Mouse (Mus musculus) midbrain, embryonic 13.5 days (tissue): ENCODE results near the gene Tubb3. TPM values are rescaled to one million over a fixed set of nuclear protein-coding genes. Genes with fewer than 3 reads are reported as not detected.
"Not testable (repeated sequence)": the region's sequence is repeated elsewhere in the genome, so short reads cannot be mapped to it uniquely, and the experiment has no call there.

Experiments
- ATAC-seq: fragments of 200-750 bp; cut with Nextera tagmentation; 2 replicates; pipeline ENCODE4 v1.8.0; 2017; ENCODE audit warnings: mild to moderate bottlenecking, moderate TSS enrichment, moderate library complexity
- H3K27ac ChIP-seq: fragments of 300-500 bp; sonication (generic); 2 replicates; pipeline ENCODE4 v1.5.1; 2015; ENCODE audit warnings: inconsistent platforms, mild to moderate bottlenecking, moderate library complexity
- H3K27me3 ChIP-seq: fragments of 300-500 bp; sonication (generic); 2 replicates; pipeline ENCODE4 v1.6.1; 2015; ENCODE audit warnings: mild to moderate bottlenecking, inconsistent platforms
- H3K36me3 ChIP-seq: fragments of 300-500 bp; sonication (generic); 2 replicates; pipeline ENCODE4 v1.6.1; 2015; ENCODE audit warnings: mild to moderate bottlenecking, inconsistent platforms
- H3K4me1 ChIP-seq: fragments of 300-500 bp; sonication (generic); replicated peaks from 2 replicates; pipeline ENCODE4 v1.6.1; 2015; ENCODE audit warnings: inconsistent platforms
- H3K4me2 ChIP-seq: fragments of 300-500 bp; sonication (generic); replicated peaks from 2 replicates; pipeline ENCODE4 v1.6.1; 2015; ENCODE audit warnings: moderate library complexity, mild to moderate bottlenecking, inconsistent platforms
- H3K4me3 ChIP-seq: fragments of 300-500 bp; sonication (generic); replicated peaks from 2 replicates; pipeline ENCODE4 v1.5.1; 2015; ENCODE audit warnings: mild to moderate bottlenecking, inconsistent platforms
- H3K9ac ChIP-seq: fragments of 300-500 bp; sonication (generic); replicated peaks from 2 replicates; pipeline ENCODE4 v1.6.1; 2015; ENCODE audit warnings: mild to moderate bottlenecking, inconsistent platforms
- H3K9me3 ChIP-seq: fragments of 300-500 bp; sonication (generic); 2 replicates; pipeline ENCODE4 v1.6.1; 2016; ENCODE audit warnings: mild to moderate bottlenecking, inconsistent platforms
- WGBS: fragments of 180-500 bp; shearing (Covaris S2); methylation state at CpG from one replicate; pipeline ENCODE4 v1.1.7; 2015; 5-methylcytosine and 5-hydroxymethylcytosine counted together
- polyA plus RNA-seq: library from polyadenylated mRNA; unstranded; fragments of >200 nt; fragmentation: Nextera tagmentation; extraction: Ambion mirVana; gene quantifications from 2 replicates; pipeline ENCODE4 v1.2.1, GENCODE M21; 2015

The Tubb3 gene
- polyA plus RNA-seq, 1 experiment from 2014 or later, result 1,993 TPM

- Histone ChIP-seq H3K36me3 (peaks cover 29% of the 10 kb centered on the region), H3K4me3 (peak overlapping the region; percentile 98), H3K4me1 (peaks cover 57% of the 10 kb centered on the region), H3K4me2 (peak overlapping the region; percentile 90)
- not testable (repeated sequence) for H3K9me3 ChIP-seq, H3K27me3 ChIP-seq, H3K27ac ChIP-seq, H3K9ac ChIP-seq, ATAC-seq
- WGBS, result 83% methylated on average over 5 of the region's 5 CpGs
Observed at GRCm38 (mm10) chr8:123414997-123415696, 3.9 kb downstream of the Tubb3 start.

- 86% methylated on average over 8 of the region's 8 CpGs for WGBS
- H3K4me2 ChIP-seq, result peak overlapping the region; percentile 90
- peaks cover 40% of the 10 kb centered on the region for H3K36me3 ChIP-seq
- no peak overlapping the region for H3K9ac ChIP-seq
- H3K9me3 ChIP-seq, result no peaks in the 10 kb centered on the region
- H3K4me1 ChIP-seq, result peaks cover 56% of the 10 kb centered on the region
- no peak for ATAC-seq
- no peaks in the 10 kb centered on the region for H3K27me3 ChIP-seq
- 0 out of 2 replicates have a peak overlapping the region, but pooled peaks have one; percentile 7 for H3K27ac ChIP-seq
- peak overlapping the region; percentile 98 for H3K4me3 ChIP-seq
Observed at GRCm38 (mm10) chr8:123415967-123416943, 5.0 kb downstream of the Tubb3 start.

GRCm38 (mm10) chr8:123416944-123417555 lies 5.8 kb downstream of the Tubb3 start:
- Histone ChIP-seq H3K4me2 (peak overlapping the region; percentile 90), H3K27ac (0 out of 2 replicates have a peak overlapping the region, but pooled peaks have one; percentile 7), H3K27me3 (no peaks in the 10 kb centered on the region), H3K4me1 (peaks cover 61% of the 10 kb centered on the region), H3K36me3 (peaks cover 46% of the 10 kb centered on the region), H3K9me3 (no peaks in the 10 kb centered on the region), H3K4me3 (peak overlapping the region; percentile 98), H3K9ac (no peak overlapping the region)
- WGBS, result 81% methylated on average over 8 of the region's 8 CpGs
- no peak for ATAC-seq

GRCm38 (mm10) chr8:123419711-123420110 lies 8.5 kb downstream of the Tubb3 start:
- no peak for ATAC-seq
- H3K4me2 ChIP-seq, result no peak overlapping the region
- no peak overlapping the region for H3K4me3 ChIP-seq
- H3K27me3 ChIP-seq, result no peaks in the 10 kb centered on the region
- H3K4me1 ChIP-seq, result peaks cover 56% of the 10 kb centered on the region
- 92% methylated on average over 4 of the region's 4 CpGs for WGBS
- peaks cover 60% of the 10 kb centered on the region for H3K36me3 ChIP-seq
- H3K27ac ChIP-seq, result no peak overlapping the region
- no peak overlapping the region for H3K9ac ChIP-seq
- no peaks in the 10 kb centered on the region for H3K9me3 ChIP-seq

- H3K9ac ChIP-seq, result no peak overlapping the region
- 93% methylated on average over 34 of the region's 34 CpGs for WGBS
- 0 out of 2 replicates have a peak, but pooled peaks have one; percentile 15 for ATAC-seq
- H3K27ac ChIP-seq, result no peak overlapping the region
- H3K36me3 ChIP-seq, result peaks cover 60% of the 10 kb centered on the region
- H3K27me3 ChIP-seq, result no peaks in the 10 kb centered on the region
- H3K9me3 ChIP-seq, result no peaks in the 10 kb centered on the region
- peaks cover 48% of the 10 kb centered on the region for H3K4me1 ChIP-seq
- H3K4me2 ChIP-seq, result no peak overlapping the region
- H3K4me3 ChIP-seq, result no peak overlapping the region
Observed at GRCm38 (mm10) chr8:123420525-123421281, 9.5 kb downstream of the Tubb3 start.

GRCm38 (mm10) chr8:123421325-123421724 lies 10.1 kb downstream of the Tubb3 start:
- H3K4me3 ChIP-seq, result no peak overlapping the region
- WGBS, result 91% methylated on average over 19 of the region's 19 CpGs
- peaks cover 42% of the 10 kb centered on the region for H3K4me1 ChIP-seq
- no peak for ATAC-seq
- H3K9ac ChIP-seq, result no peak overlapping the region
- peaks cover 59% of the 10 kb centered on the region for H3K36me3 ChIP-seq
- no peak overlapping the region for H3K4me2 ChIP-seq
- 0 out of 2 replicates have a peak, but pooled peaks cover under 1% of the 10 kb centered on the region for H3K9me3 ChIP-seq
- H3K27ac ChIP-seq, result no peak overlapping the region
- H3K27me3 ChIP-seq, result no peaks in the 10 kb centered on the region

GRCm38 (mm10) chr8:123422056-123422780 lies 11.0 kb downstream of the Tubb3 start:
- no peaks in the 10 kb centered on the region for H3K27me3 ChIP-seq
- peak overlapping the region; percentile 2; the same call in 1 of the 2 replicates for H3K4me3 ChIP-seq
- H3K4me2 ChIP-seq, result peak overlapping the region; percentile 18
- H3K9ac ChIP-seq, result no peak overlapping the region
- peaks cover 10% of the 10 kb centered on the region for H3K9me3 ChIP-seq
- H3K27ac ChIP-seq, result no peak overlapping the region; the same call in 1 of the 2 replicates
- 18% methylated on average over 17 of the region's 17 CpGs for WGBS
- H3K4me1 ChIP-seq, result peaks cover 33% of the 10 kb centered on the region
- peaks cover 56% of the 10 kb centered on the region for H3K36me3 ChIP-seq
- peak; percentile 73 for ATAC-seq

GRCm38 (mm10) chr8:123422781-123423159 lies 11.5 kb downstream of the Tubb3 start:
- 26% methylated on average over 3 of the region's 3 CpGs for WGBS
- Histone ChIP-seq H3K4me3 (no peak overlapping the region), H3K36me3 (peaks cover 55% of the 10 kb centered on the region), H3K27ac (no peak overlapping the region), H3K9ac (no peak overlapping the region), H3K4me2 (no peak overlapping the region), H3K9me3 (peaks cover 15% of the 10 kb centered on the region), H3K27me3 (no peaks in the 10 kb centered on the region), H3K4me1 (peaks cover 27% of the 10 kb centered on the region)
- peak; percentile 44 for ATAC-seq

GRCm38 (mm10) chr8:123423441-123423840 lies 12.2 kb downstream of the Tubb3 start, which contains the start of gene Def8:
Gene Def8, plus strand, starts transcription at chr8:123423527.
- 76% methylated on average over 7 of the region's 7 CpGs for WGBS
- Histone ChIP-seq H3K4me3 (peak within 1 kb of the TSS; percentile 2; the same call in 1 of the 2 replicates), H3K27me3 (no peaks in the 10 kb centered on the region), H3K9me3 (peaks cover 21% of the 10 kb centered on the region), H3K4me1 (peaks cover 23% of the 10 kb centered on the region), H3K4me2 (peak within 1 kb of the TSS; percentile 18), H3K27ac (no peak within 1 kb of the TSS), H3K9ac (no peak within 1 kb of the TSS), H3K36me3 (peaks cover 48% of the 10 kb centered on the region)
- no peak for ATAC-seq

GRCm38 (mm10) chr8:123426511-123427509 lies 15.6 kb downstream of the Tubb3 start:
- no peaks in the 10 kb centered on the region for H3K27me3 ChIP-seq
- peaks cover 15% of the 10 kb centered on the region for H3K36me3 ChIP-seq
- no peak overlapping the region for H3K4me3 ChIP-seq
- H3K27ac ChIP-seq, result no peak overlapping the region
- 96% methylated on average over 27 of the region's 27 CpGs for WGBS
- no peak for ATAC-seq
- H3K9me3 ChIP-seq, result peaks cover 39% of the 10 kb centered on the region
- H3K4me1 ChIP-seq, result peaks cover 9% of the 10 kb centered on the region
- H3K4me2 ChIP-seq, result no peak overlapping the region
- H3K9ac ChIP-seq, result no peak overlapping the region
